Mouse (Mus musculus) brain, embryonic 18.5 days (tissue): ENCODE data around the gene Hsd17b7.
"Not testable (repeated sequence)": the region's sequence is repeated elsewhere in the genome, so short reads cannot be mapped to it uniquely, and the experiment has no call there.

Experiments used
- DNase-seq: peaks from one replicate; pipeline ENCODE4 v3.0.0-alpha.2; 2012; ENCODE audit warnings: low read depth, low spot score

The Hsd17b7 gene

GRCm38 (mm10) chr1:169968792-169969515, at the start of gene Hsd17b7:
TSS of gene Hsd17b7 (minus strand) at chr1:169969241.
- DNase-seq = peak; percentile 98

- peak; percentile 32 for DNase-seq
Observed at GRCm38 (mm10) chr1:170014784-170015183, 45.7 kb upstream of the Hsd17b7 start.

GRCm38 (mm10) chr1:170010716-170011505, 41.9 kb upstream of the Hsd17b7 start:
- DNase-seq = no peak

GRCm38 (mm10) chr1:170009296-170009695, 40.3 kb upstream of the Hsd17b7 start:
- no peak for DNase-seq

GRCm38 (mm10) chr1:170008432-170009220, 39.6 kb upstream of the Hsd17b7 start:
- DNase-seq = no peak

GRCm38 (mm10) chr1:170006516-170006915, 37.5 kb upstream of the Hsd17b7 start:
- no peak for DNase-seq

GRCm38 (mm10) chr1:170005297-170005696, 36.3 kb upstream of the Hsd17b7 start:
- no peak for DNase-seq

GRCm38 (mm10) chr1:169993901-169994300, 24.9 kb upstream of the Hsd17b7 start:
- DNase-seq = not testable (repeated sequence)

- no peak for DNase-seq
Observed at GRCm38 (mm10) chr1:169986166-169986565, 17.1 kb upstream of the Hsd17b7 start.

- no peak for DNase-seq
Observed at GRCm38 (mm10) chr1:169977621-169978020, 8.6 kb upstream of the Hsd17b7 start.

- DNase-seq = no peak
Observed at GRCm38 (mm10) chr1:169971998-169972397, 3.0 kb upstream of the Hsd17b7 start.

- no peak for DNase-seq
Observed at GRCm38 (mm10) chr1:169970936-169971335, 1.9 kb upstream of the Hsd17b7 start.

- DNase-seq = no peak
Observed at GRCm38 (mm10) chr1:169969516-169969886, 460 bp upstream of the Hsd17b7 start.

GRCm38 (mm10) chr1:169953106-169953505, 15.9 kb downstream of the Hsd17b7 start:
- no peak for DNase-seq

- DNase-seq = no peak
Observed at GRCm38 (mm10) chr1:169952636-169953035, 16.4 kb downstream of the Hsd17b7 start.

- DNase-seq = no peak
Observed at GRCm38 (mm10) chr1:169951561-169951960, 17.5 kb downstream of the Hsd17b7 start.

- DNase-seq = no peak
Observed at GRCm38 (mm10) chr1:169950651-169951050, 18.4 kb downstream of the Hsd17b7 start.

GRCm38 (mm10) chr1:169949981-169950380, 19.1 kb downstream of the Hsd17b7 start:
- DNase-seq = no peak

- DNase-seq = no peak
Observed at GRCm38 (mm10) chr1:169948866-169949265, 20.2 kb downstream of the Hsd17b7 start.

- no peak for DNase-seq
Observed at GRCm38 (mm10) chr1:169948280-169948679, 20.8 kb downstream of the Hsd17b7 start.

GRCm38 (mm10) chr1:169947654-169948053, 21.4 kb downstream of the Hsd17b7 start:
- DNase-seq = no peak

GRCm38 (mm10) chr1:169946004-169946403, 23.0 kb downstream of the Hsd17b7 start:
- no peak for DNase-seq
